ENCODE assay signal across 16 mouse cellular contexts in genomic region chr14:77593136-77593838, GRCm38 (mm10).
DNase-seq lines count a peak whose midpoint lies in the region; ATAC-seq lines count a peak whose summit lies in the region.
"Had no signal": no experiment of that assay in that cellular context is flagged by ENCODE, and none has a peak within 500 bp of the region (broad histone marks: within the 10 kb centered on the region; RNA-seq: fewer than 3 reads in every experiment).

No protein-coding gene starts in this region.

- peak; percentile 65 for DNase-seq in midbrain, embryonic 11.5 days (ENCODE audit: low spot score, missing footprints)
- peak; percentile 64 for DNase-seq in brain, embryonic 18.5 days (ENCODE audit: low read depth, low spot score)
- DNase-seq in forebrain, embryonic 14.5 days (ENCODE audit: low spot score) = peak; percentile 91
- no peak for DNase-seq in gastrocnemius, adult 8-10 months (ENCODE audit: low spot score in 2 of 2)
- DNase-seq in testis, postnatal 10 days (ENCODE audit: low spot score) = no peak
- DNase-seq in layer of hippocampus, adult 8-10 months (ENCODE audit: low spot score in 2 of 2) = no peak
- DNase-seq: gastrocnemius, postnatal 14 days; kidney, adult 2 months; kidney, postnatal 14 days; right cerebral cortex, postnatal 4 days; thymus, postnatal 4 days had no signal

- H3K27me3 ChIP-seq in midbrain, embryonic 11.5 days (ENCODE audit: control insufficient read depth, insufficient read depth, low read length) = no peaks in the 10 kb centered on the region
- H3K27me3 ChIP-seq in midbrain, embryonic 15.5 days (replicated peaks) = no peaks in the 10 kb centered on the region
- H3K27me3 ChIP-seq in forebrain, embryonic 14.5 days (replicated peaks; ENCODE audit: control insufficient read depth, insufficient read depth, low read length) = no peaks in the 10 kb centered on the region
- no peaks in the 10 kb centered on the region for H3K27me3 ChIP-seq in hindbrain, embryonic 16.5 days (replicated peaks; ENCODE audit: control insufficient read depth, insufficient read depth, low read length)
- H3K27me3 ChIP-seq: limb, embryonic 13.5 days had no signal

- H3K4me1 ChIP-seq in midbrain, embryonic 11.5 days (ENCODE audit: control insufficient read depth, insufficient read depth, low read length) = no peaks in the 10 kb centered on the region
- no peaks in the 10 kb centered on the region for H3K4me1 ChIP-seq in midbrain, embryonic 15.5 days
- peaks cover 16% of the 10 kb centered on the region for H3K4me1 ChIP-seq in forebrain, embryonic 14.5 days (ENCODE audit: control insufficient read depth, insufficient read depth, low read length)
- H3K4me1 ChIP-seq in hindbrain, embryonic 16.5 days (ENCODE audit: control insufficient read depth, insufficient read depth, low read depth, low read length) = no peaks in the 10 kb centered on the region

- 0 out of 2 replicates have a peak, but pooled peaks have one; percentile 19 for ATAC-seq in midbrain, embryonic 11.5 days (ENCODE audit: low FRiP score)
- ATAC-seq in midbrain, embryonic 15.5 days (replicated peaks) = no peak; the same call in 1 of the 2 replicates
- peak; percentile 96 for ATAC-seq in forebrain, embryonic 14.5 days
- peak; percentile 55; the same call in 1 of the 2 replicates for ATAC-seq in hindbrain, embryonic 16.5 days
- ATAC-seq: lung, postnatal 0 days had no signal

- 78% methylated on average over 11 of the region's 11 CpGs for WGBS in midbrain, embryonic 11.5 days
- 55% methylated on average over 11 of the region's 11 CpGs for WGBS in midbrain, embryonic 15.5 days
- WGBS in forebrain, embryonic 14.5 days = 33% methylated on average over 11 of the region's 11 CpGs
- 45% methylated on average over 11 of the region's 11 CpGs for WGBS in hindbrain, embryonic 16.5 days

- H3K36me3 ChIP-seq in midbrain, embryonic 11.5 days (ENCODE audit: control insufficient read depth, insufficient read depth, low read length) = no peaks in the 10 kb centered on the region
- no peaks in the 10 kb centered on the region; the same call in 1 of the 2 replicates for H3K36me3 ChIP-seq in midbrain, embryonic 15.5 days (replicated peaks)
- H3K36me3 ChIP-seq in forebrain, embryonic 14.5 days (ENCODE audit: control insufficient read depth, insufficient read depth, low read length) = no peaks in the 10 kb centered on the region
- H3K36me3 ChIP-seq in hindbrain, embryonic 16.5 days (ENCODE audit: control insufficient read depth, insufficient read depth, low read length) = 0 out of 2 replicates have a peak, but pooled peaks cover 2% of the 10 kb centered on the region
- H3K36me3 ChIP-seq: limb, embryonic 13.5 days had no signal

- peaks cover 4% of the 10 kb centered on the region; the same call in 1 of the 2 replicates for H3K9me3 ChIP-seq in midbrain, embryonic 11.5 days (ENCODE audit: control insufficient read depth, low read length)
- H3K9me3 ChIP-seq in midbrain, embryonic 15.5 days = no peaks in the 10 kb centered on the region
- 0 out of 2 replicates have a peak, but pooled peaks cover 3% of the 10 kb centered on the region for H3K9me3 ChIP-seq in forebrain, embryonic 14.5 days (replicated peaks; ENCODE audit: control insufficient read depth, low read length)
- H3K9me3 ChIP-seq in hindbrain, embryonic 16.5 days (ENCODE audit: control insufficient read depth, low read length) = no peaks in the 10 kb centered on the region
- H3K9me3 ChIP-seq: limb, embryonic 13.5 days had no signal

- H3K4me2 ChIP-seq in midbrain, embryonic 11.5 days = no peak overlapping the region
- no peak overlapping the region for H3K4me2 ChIP-seq in midbrain, embryonic 15.5 days
- no peak overlapping the region for H3K4me2 ChIP-seq in forebrain, embryonic 14.5 days (ENCODE audit: low read length)
- H3K4me2 ChIP-seq in hindbrain, embryonic 16.5 days (ENCODE audit: low read length) = no peak overlapping the region
- H3K4me2 ChIP-seq: limb, embryonic 13.5 days had no signal

- H3K9ac ChIP-seq in midbrain, embryonic 11.5 days (ENCODE audit: low read length) = no peak overlapping the region
- H3K9ac ChIP-seq in midbrain, embryonic 15.5 days = no peak overlapping the region
- no peak overlapping the region for H3K9ac ChIP-seq in forebrain, embryonic 14.5 days (ENCODE audit: low read length)
- no peak overlapping the region for H3K9ac ChIP-seq in hindbrain, embryonic 16.5 days (ENCODE audit: low read depth, low read length)
- H3K9ac ChIP-seq: limb, embryonic 13.5 days; liver, embryonic 14.5 days had no signal

- no peak overlapping the region for H3K4me3 ChIP-seq in midbrain, embryonic 11.5 days (ENCODE audit: low read depth, low read length)
- H3K4me3 ChIP-seq in midbrain, embryonic 15.5 days = no peak overlapping the region
- H3K4me3 ChIP-seq in forebrain, embryonic 14.5 days (ENCODE audit: low read depth, low read length) = no peak overlapping the region
- no peak overlapping the region for H3K4me3 ChIP-seq in hindbrain, embryonic 16.5 days (ENCODE audit: low read length)
- H3K4me3 ChIP-seq: limb, embryonic 13.5 days had no signal

- H3K27ac ChIP-seq in midbrain, embryonic 11.5 days (ENCODE audit: low read depth, low read length) = no peak overlapping the region
- H3K27ac ChIP-seq in midbrain, embryonic 15.5 days = no peak overlapping the region
- H3K27ac ChIP-seq in forebrain, embryonic 14.5 days (ENCODE audit: low read depth, low read length) = peak overlapping the region; percentile 80
- H3K27ac ChIP-seq in hindbrain, embryonic 16.5 days (ENCODE audit: low read depth, low read length) = no peak overlapping the region
- H3K27ac ChIP-seq: limb, embryonic 13.5 days; liver, embryonic 14.5 days had no signal

Comparison
In these comparisons a context has a peak if more than half of its experiments do, and no peak if none do; other contexts are left out.
1. DNase-seq: peak in midbrain, embryonic 11.5 days (single experiment), brain, embryonic 18.5 days (single experiment) and forebrain, embryonic 14.5 days (single experiment); none in gastrocnemius, adult 8-10 months (0 of 2), testis, postnatal 10 days (single experiment) and layer of hippocampus, adult 8-10 months (0 of 2).